Mouse (Mus musculus) forebrain, embryonic 16.5 days (tissue): ENCODE data around the gene Hrct1. TPM values are rescaled to one million over a fixed set of nuclear protein-coding genes. Genes with fewer than 3 reads are reported as not detected.

ENCODE experiments used
- ATAC-seq: fragments of 200-750 bp; cut with Nextera tagmentation; 2 replicates; pipeline ENCODE4 v1.8.0; 2017; ENCODE audit warnings: mild to moderate bottlenecking, moderate library complexity
- H3K27ac ChIP-seq: fragments of 300-500 bp; sonication (generic); 2 replicates; pipeline ENCODE4 v1.5.1; 2014; ENCODE audit warnings: low read length, control low read depth
- H3K27me3 ChIP-seq: fragments of 300-500 bp; sonication (generic); replicated peaks from 2 replicates; pipeline ENCODE4 v1.6.1; 2014; ENCODE audit warnings: low read length; ENCODE audit not compliant: control insufficient read depth, insufficient read depth
- H3K36me3 ChIP-seq: fragments of 300-500 bp; sonication (generic); 2 replicates; pipeline ENCODE4 v1.6.1; 2014; ENCODE audit not compliant: control insufficient read depth, insufficient read depth
- H3K4me1 ChIP-seq: fragments of 300-500 bp; sonication (generic); replicated peaks from 2 replicates; pipeline ENCODE4 v1.6.1; 2014; ENCODE audit warnings: low read length; ENCODE audit not compliant: control insufficient read depth, insufficient read depth
- H3K4me2 ChIP-seq: fragments of 300-500 bp; sonication (generic); 2 replicates; pipeline ENCODE4 v1.6.1; 2014; ENCODE audit warnings: mild to moderate bottlenecking, low read length, control low read depth
- H3K4me3 ChIP-seq: fragments of 300-500 bp; sonication (generic); replicated peaks from 2 replicates; pipeline ENCODE4 v1.5.1; 2014; ENCODE audit warnings: mild to moderate bottlenecking, low read length, control low read depth
- H3K9ac ChIP-seq: fragments of 300-500 bp; sonication (generic); replicated peaks from 2 replicates; pipeline ENCODE4 v1.6.1; 2014; ENCODE audit warnings: low read depth, low read length, control low read depth
- H3K9me3 ChIP-seq: fragments of 300-500 bp; sonication (generic); 2 replicates; pipeline ENCODE4 v1.6.1; 2016; ENCODE audit warnings: low read length; ENCODE audit not compliant: control insufficient read depth
- WGBS: fragments of 180-500 bp; shearing (Covaris S2); extraction: QIAGEN DNeasy Blood & Tissue Kit; methylation state at CpG from one replicate; pipeline ENCODE4 v1.1.7; 2014; 5-methylcytosine and 5-hydroxymethylcytosine counted together
- polyA plus RNA-seq: library from polyadenylated mRNA; unstranded; fragments of >200 nt; fragmentation: Nextera tagmentation; extraction: Ambion mirVana; gene quantifications from 2 replicates; pipeline ENCODE4 v1.2.1, GENCODE M21; 2015

The Hrct1 gene
- polyA plus RNA-seq, 1 experiment from 2014 or later, result 0.47 TPM

GRCm38 (mm10) chr4:43700707-43701106, 26.3 kb upstream of the Hrct1 start, which contains the start of gene Olfr70:
TSS of gene Olfr70 (minus strand) at chr4:43700807.
- Histone ChIP-seq H3K36me3 (no peaks in the 10 kb centered on the region), H3K9ac (no peak within 1 kb of the TSS), H3K27me3 (no peaks in the 10 kb centered on the region), H3K4me2 (no peak within 1 kb of the TSS), H3K4me1 (no peaks in the 10 kb centered on the region), H3K4me3 (no peak within 1 kb of the TSS), H3K9me3 (no peaks in the 10 kb centered on the region), H3K27ac (no peak within 1 kb of the TSS)
- 95% methylated on average over 6 of the region's 6 CpGs for WGBS
- no peak for ATAC-seq

DNA sequence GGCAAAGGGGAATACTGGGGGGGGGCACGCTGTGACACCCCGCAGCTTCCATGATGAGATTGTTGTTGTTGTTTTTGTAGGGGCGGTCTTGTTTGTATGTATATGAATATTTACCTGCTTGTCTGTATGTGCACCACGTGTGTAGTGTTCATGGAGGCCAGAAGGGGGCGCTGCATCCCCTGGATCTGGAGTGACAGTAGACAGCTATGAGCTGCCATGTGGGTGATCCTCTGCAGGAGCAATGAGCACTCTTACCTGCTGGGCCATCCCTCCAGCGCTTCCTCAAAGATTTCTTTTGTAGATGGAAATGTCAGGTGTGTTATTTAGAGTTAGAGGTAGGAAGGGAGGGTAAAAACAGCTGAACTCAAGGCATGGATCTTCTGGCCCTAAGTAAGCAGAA, 23.5 kb upstream of the Hrct1 start:
- no peaks in the 10 kb centered on the region for H3K4me1 ChIP-seq
- no peak overlapping the region for H3K4me3 ChIP-seq
- no peaks in the 10 kb centered on the region for H3K36me3 ChIP-seq
- ATAC-seq, result no peak
- no peak overlapping the region for H3K4me2 ChIP-seq
- H3K27me3 ChIP-seq, result no peaks in the 10 kb centered on the region
- H3K9me3 ChIP-seq, result no peaks in the 10 kb centered on the region
- H3K27ac ChIP-seq, result no peak overlapping the region
- no peak overlapping the region for H3K9ac ChIP-seq
- WGBS, result 74% methylated on average over 6 of the region's 6 CpGs

DNA sequence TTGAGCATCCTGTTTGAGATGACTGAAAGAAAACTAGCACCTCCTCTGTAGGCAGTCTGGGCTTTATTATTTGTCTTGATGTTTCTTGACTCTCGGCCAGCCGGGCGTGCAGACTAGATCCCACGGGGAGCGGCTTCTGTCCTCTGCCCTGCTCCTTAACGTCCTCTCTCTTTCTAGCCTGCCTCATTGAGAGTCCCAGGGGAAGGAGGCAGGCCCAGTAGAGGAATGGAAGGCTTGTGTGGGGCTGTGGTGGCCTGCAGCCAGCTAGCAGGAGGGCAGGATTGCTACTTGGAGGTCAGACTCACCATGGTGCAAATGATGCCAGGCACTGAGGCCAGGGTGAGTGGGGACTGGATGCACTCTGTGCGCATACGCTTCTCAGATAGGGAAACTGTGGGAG, 23.1 kb upstream of the Hrct1 start:
- Histone ChIP-seq H3K9me3 (no peaks in the 10 kb centered on the region), H3K4me2 (no peak overlapping the region), H3K27ac (no peak overlapping the region), H3K9ac (no peak overlapping the region), H3K27me3 (no peaks in the 10 kb centered on the region), H3K4me3 (no peak overlapping the region), H3K36me3 (no peaks in the 10 kb centered on the region), H3K4me1 (no peaks in the 10 kb centered on the region)
- 82% methylated on average over 8 of the region's 8 CpGs for WGBS
- ATAC-seq, result no peak

- WGBS, result 89% methylated on average over 13 of the region's 13 CpGs
- H3K9me3 ChIP-seq, result no peaks in the 10 kb centered on the region
- H3K4me1 ChIP-seq, result no peaks in the 10 kb centered on the region
- no peak overlapping the region for H3K27ac ChIP-seq
- no peaks in the 10 kb centered on the region for H3K27me3 ChIP-seq
- no peak for ATAC-seq
- no peak overlapping the region for H3K4me3 ChIP-seq
- no peak overlapping the region for H3K4me2 ChIP-seq
- H3K36me3 ChIP-seq, result no peaks in the 10 kb centered on the region
- no peak overlapping the region for H3K9ac ChIP-seq
Observed at GRCm38 (mm10) chr4:43705991-43706390, 21.0 kb upstream of the Hrct1 start.

GRCm38 (mm10) chr4:43709869-43710268, 17.1 kb upstream of the Hrct1 start, which contains the start of gene Olfr71:
TSS of gene Olfr71 (minus strand) at chr4:43710255.
- Histone ChIP-seq H3K4me2 (no peak within 1 kb of the TSS), H3K27ac (no peak within 1 kb of the TSS), H3K9me3 (no peaks in the 10 kb centered on the region), H3K9ac (no peak within 1 kb of the TSS), H3K27me3 (no peaks in the 10 kb centered on the region), H3K36me3 (no peaks in the 10 kb centered on the region), H3K4me3 (no peak within 1 kb of the TSS), H3K4me1 (peaks cover 4% of the 10 kb centered on the region)
- ATAC-seq, result no peak
- WGBS, result 81% methylated on average over 6 of the region's 6 CpGs

- H3K4me2 ChIP-seq, result no peak overlapping the region
- H3K36me3 ChIP-seq, result no peaks in the 10 kb centered on the region
- peaks cover 4% of the 10 kb centered on the region for H3K4me1 ChIP-seq
- no peaks in the 10 kb centered on the region for H3K9me3 ChIP-seq
- WGBS, result 0% methylated on average over 2 of the region's 2 CpGs
- ATAC-seq, result no peak
- no peak overlapping the region for H3K27ac ChIP-seq
- H3K27me3 ChIP-seq, result no peaks in the 10 kb centered on the region
- H3K9ac ChIP-seq, result no peak overlapping the region
- H3K4me3 ChIP-seq, result no peak overlapping the region
Observed at GRCm38 (mm10) chr4:43711821-43712220, 15.2 kb upstream of the Hrct1 start.

GRCm38 (mm10) chr4:43713652-43714219, 13.3 kb upstream of the Hrct1 start:
- H3K27ac ChIP-seq, result no peak overlapping the region
- no peaks in the 10 kb centered on the region for H3K9me3 ChIP-seq
- no peaks in the 10 kb centered on the region for H3K36me3 ChIP-seq
- H3K4me1 ChIP-seq, result peaks cover 4% of the 10 kb centered on the region
- 31% methylated on average over 7 of the region's 7 CpGs for WGBS
- no peak overlapping the region for H3K9ac ChIP-seq
- H3K27me3 ChIP-seq, result no peaks in the 10 kb centered on the region
- no peak overlapping the region for H3K4me3 ChIP-seq
- ATAC-seq, result no peak
- H3K4me2 ChIP-seq, result no peak overlapping the region

GRCm38 (mm10) chr4:43720491-43721228, 6.3 kb upstream of the Hrct1 start:
- H3K27me3 ChIP-seq, result no peaks in the 10 kb centered on the region
- H3K36me3 ChIP-seq, result no peaks in the 10 kb centered on the region
- H3K4me3 ChIP-seq, result no peak overlapping the region
- H3K27ac ChIP-seq, result peak overlapping the region; percentile 71
- H3K4me2 ChIP-seq, result no peak overlapping the region
- H3K9me3 ChIP-seq, result no peaks in the 10 kb centered on the region
- WGBS, result 42% methylated on average over 15 of the region's 16 CpGs
- H3K9ac ChIP-seq, result no peak overlapping the region
- peak; percentile 55 for ATAC-seq
- H3K4me1 ChIP-seq, result peaks cover 10% of the 10 kb centered on the region

DNA sequence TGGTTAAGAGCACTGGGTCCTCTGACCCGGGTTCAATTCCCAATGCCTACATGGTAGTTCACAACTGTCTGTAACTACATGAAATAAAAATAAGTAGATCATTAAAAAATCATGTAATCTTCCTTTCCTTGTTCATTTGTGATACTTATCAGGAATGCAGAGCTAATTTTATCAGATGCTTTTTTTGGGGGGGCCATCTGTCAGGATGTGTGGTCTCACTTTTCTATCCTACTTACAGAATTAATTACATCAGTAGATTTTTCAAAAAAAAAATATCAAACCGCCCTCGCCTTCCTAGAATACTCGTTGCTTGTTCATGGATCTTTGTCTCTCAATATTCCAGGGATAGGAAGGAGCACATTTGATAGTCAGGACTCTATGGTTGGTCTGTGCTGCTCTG, 4.8 kb upstream of the Hrct1 start:
- WGBS, result 68% methylated on average over 4 of the region's 4 CpGs
- Histone ChIP-seq H3K27me3 (no peaks in the 10 kb centered on the region), H3K9me3 (no peaks in the 10 kb centered on the region), H3K9ac (no peak overlapping the region), H3K27ac (peak overlapping the region; percentile 41), H3K4me1 (peaks cover 10% of the 10 kb centered on the region), H3K36me3 (no peaks in the 10 kb centered on the region), H3K4me2 (no peak overlapping the region), H3K4me3 (no peak overlapping the region)
- ATAC-seq, result no peak
